Mouse (Mus musculus) midbrain, embryonic 16.5 days (tissue): ENCODE results near the gene Hhat. TPM values are rescaled to one million over a fixed set of nuclear protein-coding genes. Genes with fewer than 3 reads are reported as not detected.

ENCODE experiments used
- ATAC-seq: fragments of 200-750 bp; cut with Nextera tagmentation; 2 replicates; pipeline ENCODE4 v1.8.0; 2017; ENCODE audit warnings: moderate TSS enrichment
- H3K27ac ChIP-seq: fragments of 300-500 bp; sonication (generic); 2 replicates; pipeline ENCODE4 v1.5.1; 2014; ENCODE audit warnings: mild to moderate bottlenecking, low read length, mixed read lengths
- H3K27me3 ChIP-seq: fragments of 300-500 bp; sonication (generic); 2 replicates; pipeline ENCODE4 v1.6.1; 2014; ENCODE audit warnings: low read depth, low read length, mixed read lengths; ENCODE audit not compliant: control insufficient read depth, insufficient read depth
- H3K36me3 ChIP-seq: fragments of 300-500 bp; sonication (generic); 2 replicates; pipeline ENCODE4 v1.6.1; 2014; ENCODE audit warnings: mild to moderate bottlenecking, low read length, moderate library complexity, mixed read lengths; ENCODE audit not compliant: control insufficient read depth, insufficient read depth
- H3K4me1 ChIP-seq: fragments of 300-500 bp; sonication (generic); 2 replicates; pipeline ENCODE4 v1.6.1; 2014; ENCODE audit warnings: mild to moderate bottlenecking, low read length, mixed read lengths; ENCODE audit not compliant: control insufficient read depth, insufficient read depth
- H3K4me2 ChIP-seq: fragments of 300-500 bp; sonication (generic); 2 replicates; pipeline ENCODE4 v1.6.1; 2014; ENCODE audit warnings: mild to moderate bottlenecking, low read length, mixed read lengths
- H3K4me3 ChIP-seq: fragments of 300-500 bp; sonication (generic); 2 replicates; pipeline ENCODE4 v1.5.1; 2014; ENCODE audit warnings: low read depth, mild to moderate bottlenecking, low read length, moderate library complexity, mixed read lengths
- H3K9ac ChIP-seq: fragments of 300-500 bp; sonication (generic); 2 replicates; pipeline ENCODE4 v1.6.1; 2014; ENCODE audit warnings: low read depth, low read length, mixed read lengths
- H3K9me3 ChIP-seq: fragments of 300-500 bp; sonication (generic); replicated peaks from 2 replicates; pipeline ENCODE4 v1.6.1; 2014; ENCODE audit warnings: mild to moderate bottlenecking, low read length, mixed read lengths; ENCODE audit not compliant: control insufficient read depth, poor library complexity, severe bottlenecking
- WGBS: fragments of 180-500 bp; shearing (Covaris S2); extraction: QIAGEN DNeasy Blood & Tissue Kit; methylation state at CpG from one replicate; pipeline ENCODE4 v1.1.7; 2014; 5-methylcytosine and 5-hydroxymethylcytosine counted together
- polyA plus RNA-seq: library from polyadenylated mRNA; unstranded; fragments of >200 nt; fragmentation: Nextera tagmentation; extraction: Ambion mirVana; gene quantifications from 2 replicates; pipeline ENCODE4 v1.2.1, GENCODE M21; 2015

Gene Hhat
- polyA plus RNA-seq, 1 experiment from 2014 or later: 3.4 TPM

DNA sequence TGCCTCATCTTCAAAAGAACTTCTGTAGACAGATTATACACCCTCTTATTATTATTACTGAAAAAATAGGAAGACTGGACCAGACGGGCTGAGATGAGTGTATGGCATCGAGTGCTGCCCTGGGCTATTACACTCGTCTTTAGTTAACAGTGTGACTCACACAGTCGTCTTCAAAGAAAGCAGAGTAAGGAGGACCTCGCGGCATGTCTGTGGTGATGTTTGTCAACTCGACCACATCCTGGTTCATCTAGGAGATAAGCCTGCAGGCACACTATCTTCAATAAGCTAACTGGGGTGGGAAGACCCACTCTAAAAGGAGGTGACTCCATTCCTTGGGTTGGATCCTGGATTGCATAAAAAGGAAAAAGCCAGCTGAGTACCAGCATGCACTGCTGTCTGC lies 78.0 kb downstream of the Hhat start:
- 88% methylated on average over 7 of the region's 7 CpGs for WGBS
- Histone ChIP-seq H3K27me3 (no peaks in the 10 kb centered on the region), H3K9ac (no peak overlapping the region)

DNA sequence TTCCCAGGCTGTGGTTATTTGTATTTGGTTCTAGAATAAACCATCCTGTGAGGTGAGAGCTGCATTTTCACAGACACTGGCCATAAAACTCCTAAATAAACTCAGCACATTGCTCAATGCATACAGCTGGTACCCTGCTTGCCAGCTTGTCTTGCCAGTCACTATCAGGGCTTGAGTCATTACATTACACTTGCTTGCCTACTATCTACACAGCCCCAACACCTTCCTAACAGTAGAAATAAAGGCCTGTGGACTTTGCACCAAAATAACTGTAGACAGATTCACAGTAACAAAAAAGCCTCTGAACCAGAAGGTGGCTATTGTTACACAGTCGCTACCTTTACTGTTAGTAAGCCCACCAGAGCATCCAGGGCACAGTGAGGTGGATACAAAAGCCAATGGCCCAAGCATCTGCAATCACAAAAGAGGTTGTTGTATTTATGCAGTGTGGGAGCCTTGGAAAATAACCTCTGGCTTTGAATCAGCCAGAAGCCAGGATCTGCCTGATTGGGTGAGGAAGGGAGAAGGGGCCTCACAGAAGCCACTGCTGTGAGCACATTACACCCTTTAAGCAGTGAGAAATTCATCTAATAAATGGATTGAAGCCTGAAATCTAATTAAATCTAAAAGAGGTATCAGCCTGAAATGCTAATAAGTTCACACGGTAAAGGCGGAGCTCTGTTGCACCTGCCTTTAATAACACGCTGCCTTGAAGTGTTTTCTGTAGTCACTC lies 88.6 kb downstream of the Hhat start:
- WGBS: 46% methylated on average over 4 of the region's 4 CpGs
- Histone ChIP-seq H3K9ac (no peak overlapping the region), H3K4me3 (no peak overlapping the region), H3K9me3 (no peaks in the 10 kb centered on the region), H3K27me3 (no peaks in the 10 kb centered on the region), H3K4me1 (peaks cover 4% of the 10 kb centered on the region; the same call in 1 of the 2 replicates), H3K4me2 (no peak overlapping the region), H3K27ac (peak overlapping the region; percentile 8; the same call in 1 of the 2 replicates), H3K36me3 (no peaks in the 10 kb centered on the region)
- peak; percentile 17; the same call in 1 of the 2 replicates for ATAC-seq

More for the DNA sequence above, 78.0 kb downstream of the Hhat start:
- ATAC-seq: no peak
- no peak overlapping the region for H3K4me3 ChIP-seq
- no peaks in the 10 kb centered on the region for H3K9me3 ChIP-seq
- H3K36me3 ChIP-seq: no peaks in the 10 kb centered on the region
- H3K27ac ChIP-seq: no peak overlapping the region
- no peak overlapping the region for H3K4me2 ChIP-seq
- H3K4me1 ChIP-seq: no peaks in the 10 kb centered on the region

DNA sequence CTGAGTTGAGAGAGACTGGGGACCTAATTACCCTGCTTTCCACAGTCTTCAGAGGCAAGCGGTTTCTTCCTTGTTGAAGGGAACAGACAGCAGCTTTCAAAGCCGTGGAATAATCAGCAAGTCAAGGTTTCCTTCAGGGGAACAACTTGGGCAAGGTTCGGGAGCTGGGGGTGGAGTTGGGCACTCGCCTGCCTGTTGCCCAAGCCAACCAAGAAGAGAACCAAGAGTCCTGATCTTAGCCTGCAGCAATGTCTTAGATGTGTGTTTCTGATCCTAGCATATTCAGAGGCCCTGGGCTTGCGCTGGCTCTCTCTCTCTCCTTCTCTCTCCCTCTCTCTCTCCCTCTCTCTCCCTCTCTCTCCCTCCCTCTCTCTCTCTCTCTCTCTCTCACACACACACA lies 93.8 kb downstream of the Hhat start:
- Histone ChIP-seq H3K36me3 (no peaks in the 10 kb centered on the region), H3K4me2 (no peak overlapping the region), H3K27me3 (no peaks in the 10 kb centered on the region), H3K27ac (no peak overlapping the region), H3K4me3 (no peak overlapping the region), H3K9ac (no peak overlapping the region), H3K9me3 (no peaks in the 10 kb centered on the region), H3K4me1 (no peaks in the 10 kb centered on the region; the same call in 1 of the 2 replicates)
- peak; percentile 54; the same call in 1 of the 2 replicates for ATAC-seq
- WGBS: 61% methylated on average over 5 of the region's 5 CpGs

DNA sequence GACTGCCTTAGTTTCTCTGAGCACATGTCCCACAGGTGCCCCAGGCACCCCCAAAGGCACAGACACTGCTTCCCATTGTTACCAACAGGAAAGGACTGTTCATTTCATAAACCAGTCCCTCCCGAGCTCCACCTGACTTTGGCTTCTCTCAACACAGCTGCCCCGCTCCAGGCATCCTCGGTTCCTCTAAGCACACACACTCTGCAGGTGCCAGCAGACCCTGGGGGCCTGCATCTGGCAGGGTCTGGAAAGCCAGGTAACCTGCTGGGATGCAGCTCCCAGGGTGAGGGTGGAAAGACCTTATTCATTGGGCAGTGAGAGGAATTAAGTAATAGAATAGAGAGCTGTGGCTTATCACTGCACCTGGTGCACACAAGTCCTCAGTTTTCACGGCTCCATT lies 107.4 kb downstream of the Hhat start:
- Histone ChIP-seq H3K27me3 (no peaks in the 10 kb centered on the region), H3K9me3 (no peaks in the 10 kb centered on the region), H3K36me3 (no peaks in the 10 kb centered on the region), H3K4me1 (no peaks in the 10 kb centered on the region), H3K27ac (no peak overlapping the region), H3K4me3 (no peak overlapping the region), H3K4me2 (no peak overlapping the region), H3K9ac (no peak overlapping the region)
- no peak for ATAC-seq
- 63% methylated on average over 4 of the region's 4 CpGs for WGBS

DNA sequence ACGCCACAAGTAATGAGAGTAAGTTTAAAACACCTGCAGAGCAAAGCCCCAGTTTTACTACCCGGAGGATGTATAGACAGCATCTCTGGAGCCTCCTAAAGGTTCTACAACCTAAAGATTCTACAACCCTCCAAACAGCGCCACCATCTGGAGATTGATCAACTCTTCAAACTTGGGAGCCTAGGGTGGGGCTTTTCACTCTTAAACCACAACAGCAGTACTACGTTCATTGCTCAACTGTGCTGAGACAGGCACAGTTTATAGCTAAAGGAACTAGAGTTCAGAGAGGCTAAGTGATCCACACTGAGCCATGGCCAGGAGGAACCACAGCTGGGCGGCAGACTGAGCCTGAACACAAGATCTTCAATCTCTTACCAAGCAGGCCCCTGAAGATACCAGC lies 107.9 kb downstream of the Hhat start:
- Histone ChIP-seq H3K27ac (no peak overlapping the region), H3K36me3 (no peaks in the 10 kb centered on the region), H3K9me3 (no peaks in the 10 kb centered on the region), H3K4me3 (no peak overlapping the region), H3K9ac (no peak overlapping the region), H3K4me2 (no peak overlapping the region), H3K27me3 (no peaks in the 10 kb centered on the region), H3K4me1 (no peaks in the 10 kb centered on the region)
- no peak for ATAC-seq
- WGBS: 85% methylated on average over 5 of the region's 5 CpGs

DNA sequence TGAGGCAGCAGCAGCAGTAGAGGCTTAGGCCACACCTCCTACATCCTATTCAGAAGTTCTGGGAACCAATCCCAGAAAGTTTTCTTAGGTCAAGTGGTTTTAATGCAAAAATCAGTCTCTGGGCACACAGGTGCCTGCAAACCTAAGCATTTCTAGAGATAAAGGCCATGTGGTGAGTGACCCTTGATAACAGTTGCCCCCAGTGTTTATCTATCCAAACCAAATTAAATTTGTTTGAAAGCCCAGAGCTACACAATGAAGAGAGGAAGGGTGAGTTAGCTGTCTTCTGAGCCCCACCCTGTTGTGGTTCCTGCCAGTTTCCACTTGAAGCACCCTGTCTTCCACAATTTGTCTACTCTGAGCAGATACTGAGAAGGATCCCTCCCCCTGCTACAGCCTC lies 109.4 kb downstream of the Hhat start:
- H3K4me3 ChIP-seq: no peak overlapping the region
- H3K4me1 ChIP-seq: no peaks in the 10 kb centered on the region

DNA sequence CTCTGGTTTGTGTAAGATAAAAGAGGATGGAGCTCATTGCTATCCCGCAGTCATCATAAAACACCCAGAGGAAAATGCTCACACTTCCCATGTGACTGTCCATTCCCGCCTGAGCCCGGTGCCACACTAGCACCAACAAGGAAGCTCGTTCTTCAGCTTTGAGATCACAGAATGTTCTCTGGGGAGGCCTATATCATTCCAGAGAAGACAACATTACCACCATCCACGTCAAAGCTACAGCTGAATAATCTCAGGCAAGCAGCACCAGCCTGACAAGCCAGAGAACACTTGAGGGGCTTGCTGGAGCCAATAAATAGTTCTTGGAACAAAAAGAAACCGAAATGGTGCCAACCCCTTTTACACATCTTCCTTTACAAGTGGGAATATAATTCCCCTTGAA lies 113.6 kb downstream of the Hhat start:
- Histone ChIP-seq H3K4me1 (no peaks in the 10 kb centered on the region), H3K4me2 (no peak overlapping the region), H3K4me3 (no peak overlapping the region), H3K9me3 (no peaks in the 10 kb centered on the region), H3K27ac (no peak overlapping the region), H3K36me3 (no peaks in the 10 kb centered on the region), H3K9ac (no peak overlapping the region), H3K27me3 (no peaks in the 10 kb centered on the region)
- no peak for ATAC-seq
- WGBS: 76% methylated on average over 6 of the region's 6 CpGs

More for the DNA sequence above, 109.4 kb downstream of the Hhat start:
- Histone ChIP-seq H3K27ac (no peak overlapping the region), H3K9me3 (no peaks in the 10 kb centered on the region), H3K27me3 (no peaks in the 10 kb centered on the region), H3K4me2 (no peak overlapping the region), H3K9ac (no peak overlapping the region), H3K36me3 (no peaks in the 10 kb centered on the region)
- no peak for ATAC-seq

DNA sequence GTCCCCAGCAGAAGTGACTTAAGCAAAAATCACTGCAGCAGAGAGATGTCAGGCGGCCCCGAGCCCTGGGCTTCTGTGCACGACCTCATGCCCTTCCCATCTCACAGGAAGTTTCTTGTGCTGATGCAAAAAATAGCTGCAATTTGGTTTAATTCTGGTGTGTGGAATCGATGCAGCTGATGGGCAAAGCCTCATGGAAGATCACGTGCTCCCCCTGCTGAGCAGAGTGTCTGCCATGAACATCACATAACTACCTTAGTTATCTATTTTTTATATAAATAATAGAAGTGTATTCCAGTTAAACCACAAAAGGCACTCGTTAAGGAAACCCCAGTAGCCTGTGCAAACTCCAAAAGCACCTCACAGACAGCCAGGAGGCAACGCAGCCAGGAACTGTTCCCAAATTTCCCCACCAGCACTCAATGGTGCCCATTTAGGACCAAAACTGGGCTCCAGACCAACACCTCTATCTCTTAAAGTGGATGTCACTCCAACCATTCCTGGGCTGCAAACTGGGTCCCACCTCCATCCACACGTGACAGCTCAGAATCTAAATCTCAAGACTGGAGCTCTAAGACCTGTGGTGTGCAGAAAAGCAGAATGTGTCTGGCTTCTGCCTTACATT lies 118.9 kb downstream of the Hhat start:
- no peak overlapping the region for H3K4me2 ChIP-seq
- no peak overlapping the region for H3K9ac ChIP-seq
- no peaks in the 10 kb centered on the region for H3K27me3 ChIP-seq
- WGBS: 68% methylated on average over 8 of the region's 8 CpGs
- peaks cover 10% of the 10 kb centered on the region for H3K4me1 ChIP-seq
- no peak for ATAC-seq
- H3K9me3 ChIP-seq: no peaks in the 10 kb centered on the region
- H3K27ac ChIP-seq: no peak overlapping the region
- no peak overlapping the region for H3K4me3 ChIP-seq
- H3K36me3 ChIP-seq: no peaks in the 10 kb centered on the region

DNA sequence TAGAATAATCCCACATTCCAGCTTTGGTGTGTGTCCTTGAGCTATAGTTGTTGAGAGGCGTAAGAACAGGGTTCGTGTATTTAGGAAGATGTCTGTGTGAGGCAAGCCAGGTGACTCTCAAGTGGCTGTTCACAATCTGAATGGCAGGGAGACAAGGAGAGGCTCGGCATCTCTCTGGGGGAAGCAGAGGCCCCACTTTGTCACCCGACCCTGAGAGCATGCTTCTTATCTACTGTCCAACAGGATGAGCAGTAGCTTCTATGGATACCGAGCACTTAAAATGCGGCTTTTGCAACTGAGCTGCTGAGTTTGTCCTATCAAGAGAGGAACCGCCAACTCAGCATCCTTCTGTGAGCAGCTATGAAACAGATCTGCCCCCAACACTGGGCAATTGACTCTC lies 120.4 kb downstream of the Hhat start:
- Histone ChIP-seq H3K27me3 (no peaks in the 10 kb centered on the region), H3K36me3 (no peaks in the 10 kb centered on the region), H3K9me3 (no peaks in the 10 kb centered on the region), H3K4me1 (peaks cover 10% of the 10 kb centered on the region), H3K4me3 (no peak overlapping the region), H3K9ac (no peak overlapping the region), H3K27ac (no peak overlapping the region), H3K4me2 (no peak overlapping the region)
- 78% methylated on average over 7 of the region's 7 CpGs for WGBS
- no peak for ATAC-seq
